In genomic region chr11:88309059-88309700, GRCm38 (mm10) we compare ENCODE assay signal across 14 mouse cellular contexts. TPM values are rescaled to one million over a fixed set of nuclear protein-coding genes. Genes with fewer than 3 reads are reported as not detected.
DNase-seq lines count a peak whose midpoint lies in the region; ATAC-seq and TF ChIP-seq lines count a peak whose summit lies in the region.
"Had no signal": no experiment of that assay in that cellular context is flagged by ENCODE, and none has a peak within 500 bp of the region (broad histone marks: within the 10 kb centered on the region; RNA-seq: fewer than 3 reads in every experiment).

No protein-coding gene starts in this region.

- TF ChIP-seq CTCF in midbrain, postnatal 0 days (IDR thresholded peaks at IDR 0.05), result no peak

- ATAC-seq in kidney, embryonic 16.5 days (ENCODE audit: low FRiP score, low TSS enrichment), result peak; percentile 44; the same call in 1 of the 2 replicates
- peak; percentile 75; the same call in 1 of the 2 replicates for ATAC-seq in embryonic facial prominence, embryonic 14.5 days (ENCODE audit: low read depth)
- ATAC-seq in hindbrain, embryonic 13.5 days (ENCODE audit: low FRiP score), result 0 out of 2 replicates have a peak, but pooled peaks have one; percentile 40
- ATAC-seq in midbrain, postnatal 0 days (ENCODE audit: low FRiP score), result no peak
- ATAC-seq: intestine, postnatal 0 days had no signal

- no peak overlapping the region for H3K4me3 ChIP-seq in kidney, embryonic 16.5 days (ENCODE audit: low read length)
- no peak overlapping the region for H3K4me3 ChIP-seq in embryonic facial prominence, embryonic 14.5 days (ENCODE audit: low read depth, low read length)
- H3K4me3 ChIP-seq in hindbrain, embryonic 13.5 days, result no peak overlapping the region
- no peak overlapping the region for H3K4me3 ChIP-seq in midbrain, postnatal 0 days (ENCODE audit: low read depth, low read length)
- H3K4me3 ChIP-seq: heart, embryonic 13.5 days had no signal

- no peaks in the 10 kb centered on the region for H3K27me3 ChIP-seq in kidney, embryonic 16.5 days (ENCODE audit: insufficient read depth, low read length)
- H3K27me3 ChIP-seq in embryonic facial prominence, embryonic 14.5 days (replicated peaks; ENCODE audit: control insufficient read depth, insufficient read depth, low read length), result no peaks in the 10 kb centered on the region
- H3K27me3 ChIP-seq in hindbrain, embryonic 13.5 days, result no peaks in the 10 kb centered on the region
- no peaks in the 10 kb centered on the region for H3K27me3 ChIP-seq in midbrain, postnatal 0 days (ENCODE audit: insufficient read depth, low read length)
- H3K27me3 ChIP-seq: heart, embryonic 13.5 days had no signal

- no peak overlapping the region for H3K4me2 ChIP-seq in kidney, embryonic 16.5 days (replicated peaks; ENCODE audit: low read depth, low read length)
- no peak overlapping the region for H3K4me2 ChIP-seq in embryonic facial prominence, embryonic 14.5 days (ENCODE audit: low read depth, low read length)
- H3K4me2 ChIP-seq in hindbrain, embryonic 13.5 days, result no peak overlapping the region
- no peak overlapping the region for H3K4me2 ChIP-seq in midbrain, postnatal 0 days (ENCODE audit: low read depth, low read length, poor library complexity, severe bottlenecking)
- H3K4me2 ChIP-seq: heart, embryonic 13.5 days had no signal

- H3K27ac ChIP-seq in kidney, embryonic 16.5 days (ENCODE audit: low read length), result 0 out of 2 replicates have a peak overlapping the region, but pooled peaks have one; percentile 16
- no peak overlapping the region for H3K27ac ChIP-seq in embryonic facial prominence, embryonic 14.5 days (replicated peaks; ENCODE audit: low read depth, low read length)
- peak overlapping the region; percentile 83 for H3K27ac ChIP-seq in hindbrain, embryonic 13.5 days
- no peak overlapping the region for H3K27ac ChIP-seq in midbrain, postnatal 0 days (ENCODE audit: low read depth, low read length)
- H3K27ac ChIP-seq: heart, embryonic 13.5 days had no signal

- H3K36me3 ChIP-seq in kidney, embryonic 16.5 days (ENCODE audit: insufficient read depth, low read length), result no peaks in the 10 kb centered on the region
- no peaks in the 10 kb centered on the region for H3K36me3 ChIP-seq in embryonic facial prominence, embryonic 14.5 days (ENCODE audit: control insufficient read depth, insufficient read depth, low read length)
- H3K36me3 ChIP-seq in hindbrain, embryonic 13.5 days, result no peaks in the 10 kb centered on the region
- no peaks in the 10 kb centered on the region for H3K36me3 ChIP-seq in midbrain, postnatal 0 days (ENCODE audit: insufficient read depth, low read length)
- H3K36me3 ChIP-seq: heart, embryonic 13.5 days had no signal

- peaks cover 23% of the 10 kb centered on the region for H3K4me1 ChIP-seq in kidney, embryonic 16.5 days (ENCODE audit: insufficient read depth, low read length)
- H3K4me1 ChIP-seq in embryonic facial prominence, embryonic 14.5 days (ENCODE audit: control insufficient read depth, insufficient read depth, low read length), result peaks cover 7% of the 10 kb centered on the region
- peaks cover 64% of the 10 kb centered on the region for H3K4me1 ChIP-seq in hindbrain, embryonic 13.5 days (replicated peaks)
- no peaks in the 10 kb centered on the region; the same call in 1 of the 2 replicates for H3K4me1 ChIP-seq in midbrain, postnatal 0 days (ENCODE audit: insufficient read depth, low read length)

- no peak for DNase-seq in kidney, postnatal 36 days
- peak; percentile 43 for DNase-seq in embryonic facial prominence, embryonic 14.5 days (ENCODE audit: low spot score)
- peak; percentile 46 for DNase-seq in midbrain, postnatal 0 days (ENCODE audit: low spot score)
- no peak for DNase-seq in gastrocnemius, postnatal 10 days
- DNase-seq in layer of hippocampus, adult 8-10 months (ENCODE audit: low spot score in 2 of 2), result no peak
- DNase-seq in testis, postnatal 10 days (ENCODE audit: low spot score), result no peak

- H3K9me3 ChIP-seq in kidney, embryonic 16.5 days (ENCODE audit: low read length), result no peaks in the 10 kb centered on the region
- no peaks in the 10 kb centered on the region for H3K9me3 ChIP-seq in embryonic facial prominence, embryonic 14.5 days (ENCODE audit: control insufficient read depth, low read length)
- H3K9me3 ChIP-seq in hindbrain, embryonic 13.5 days, result no peaks in the 10 kb centered on the region
- H3K9me3 ChIP-seq in midbrain, postnatal 0 days (ENCODE audit: low read length), result no peaks in the 10 kb centered on the region
- H3K9me3 ChIP-seq: heart, embryonic 13.5 days had no signal

- H3K9ac ChIP-seq in kidney, embryonic 16.5 days (replicated peaks; ENCODE audit: low read length), result 0 out of 2 replicates have a peak overlapping the region, but pooled peaks have one; percentile 18
- H3K9ac ChIP-seq in embryonic facial prominence, embryonic 14.5 days (ENCODE audit: low read depth, low read length), result no peak overlapping the region
- H3K9ac ChIP-seq in hindbrain, embryonic 13.5 days, result 0 out of 2 replicates have a peak overlapping the region, but pooled peaks have one; percentile 39
- H3K9ac ChIP-seq in midbrain, postnatal 0 days (replicated peaks; ENCODE audit: low read length, poor library complexity, severe bottlenecking), result no peak overlapping the region

- 36% methylated on average over 10 of the region's 10 CpGs for WGBS in kidney, embryonic 16.5 days
- WGBS in embryonic facial prominence, embryonic 14.5 days, result 30% methylated on average over 10 of the region's 10 CpGs
- WGBS in hindbrain, embryonic 13.5 days, result 18% methylated on average over 10 of the region's 10 CpGs
- 26% methylated on average over 10 of the region's 10 CpGs for WGBS in midbrain, postnatal 0 days

RNA-seq across cellular contexts. Expression of gene Ccdc182, which starts 15.3 kb away (rescaled TPM):
- 3.0 and 3.3 TPM in 2 replicates for polyA plus RNA-seq in kidney, embryonic 16.5 days (2015; fragmentation: Nextera tagmentation; extraction: Ambion mirVana)
- polyA plus RNA-seq in embryonic facial prominence, embryonic 14.5 days (2014; fragmentation: Nextera tagmentation; extraction: Ambion mirVana), result not detected in 2 replicates
- 1.3 and 1.7 TPM in 2 replicates for polyA plus RNA-seq in hindbrain, embryonic 13.5 days (2015; fragmentation: Nextera tagmentation; extraction: Ambion mirVana)
- not detected in 2 replicates for total RNA-seq in midbrain, postnatal 0 days (2014; rRNA removed)
- polyA plus RNA-seq in midbrain, postnatal 0 days (2015; fragmentation: Nextera tagmentation; extraction: Ambion mirVana), result 0.12 TPM in 1 of 2 replicates, not detected in the other
- not detected for total RNA-seq in gastrocnemius, postnatal 10 days (2021)
- total RNA-seq in layer of hippocampus, adult 8-10 months (2022), result not detected
- total RNA-seq: common myeloid progenitor, adult 5-6 weeks; layer of hippocampus, postnatal 10 days; liver, adult 2 months had no signal
- polyA plus RNA-seq: heart, embryonic 13.5 days; intestine, postnatal 0 days; liver, adult 2 months; stomach, embryonic 16.5 days had no signal

Comparison
In these comparisons a context has a peak if more than half of its experiments do, and no peak if none do; other contexts are left out.
1. H3K27ac ChIP-seq: peak in kidney, embryonic 16.5 days (single experiment) and hindbrain, embryonic 13.5 days (single experiment); none in embryonic facial prominence, embryonic 14.5 days (single experiment) and midbrain, postnatal 0 days (single experiment).
2. H3K9ac ChIP-seq: peak in kidney, embryonic 16.5 days (single experiment) and hindbrain, embryonic 13.5 days (single experiment); none in embryonic facial prominence, embryonic 14.5 days (single experiment) and midbrain, postnatal 0 days (single experiment).
3. DNase-seq: peak in embryonic facial prominence, embryonic 14.5 days (single experiment) and midbrain, postnatal 0 days (single experiment); none in kidney, postnatal 36 days (0 of 2), gastrocnemius, postnatal 10 days (single experiment), layer of hippocampus, adult 8-10 months (0 of 2) and testis, postnatal 10 days (single experiment).